Mouse (Mus musculus) liver, postnatal 0 days (tissue): ENCODE data around the gene Soga1. TPM values are rescaled to one million over a fixed set of nuclear protein-coding genes. Genes with fewer than 3 reads are reported as not detected.

Source experiments
- ATAC-seq: fragments of 200-750 bp; cut with Nextera tagmentation; 2 replicates; pipeline ENCODE4 v1.8.0; 2017; ENCODE audit warnings: mild to moderate bottlenecking, moderate library complexity
- DNase-seq: peaks from one replicate; pipeline ENCODE4 v3.0.0-alpha.2; 2016
- H3K27ac ChIP-seq: fragments of 300-500 bp; sonication (generic); 2 replicates; pipeline ENCODE4 v1.5.1; 2014; ENCODE audit warnings: antibody characterized with exemption, moderate library complexity, mild to moderate bottlenecking, low read depth
- H3K27me3 ChIP-seq: fragments of 300-500 bp; sonication (generic); 2 replicates; pipeline ENCODE4 v1.6.1; 2014; ENCODE audit warnings: low read length, control low read depth, mixed read lengths; ENCODE audit not compliant: insufficient read depth
- H3K36me3 ChIP-seq: fragments of 300-500 bp; sonication (generic); replicated peaks from 2 replicates; pipeline ENCODE4 v1.6.1; 2014; ENCODE audit warnings: mild to moderate bottlenecking, control low read depth, low read length, moderate library complexity, mixed read lengths; ENCODE audit not compliant: insufficient read depth
- H3K4me1 ChIP-seq: fragments of 300-500 bp; sonication (generic); 2 replicates; pipeline ENCODE4 v1.6.1; 2014; ENCODE audit warnings: antibody characterized with exemption, mild to moderate bottlenecking, control low read depth; ENCODE audit not compliant: insufficient read depth
- H3K4me2 ChIP-seq: fragments of 300-500 bp; sonication (generic); 2 replicates; pipeline ENCODE4 v1.6.1; 2014; ENCODE audit warnings: low read depth, mild to moderate bottlenecking, low read length, moderate library complexity, mixed read lengths
- H3K4me3 ChIP-seq: fragments of 300-500 bp; sonication (generic); 2 replicates; pipeline ENCODE4 v1.5.1; 2014; ENCODE audit warnings: low read depth, low read length
- H3K9ac ChIP-seq: fragments of 300-500 bp; sonication (generic); replicated peaks from 2 replicates; pipeline ENCODE4 v1.6.1; 2014; ENCODE audit warnings: mild to moderate bottlenecking, moderate library complexity
- H3K9me3 ChIP-seq: fragments of 300-500 bp; sonication (generic); 2 replicates; pipeline ENCODE4 v1.6.1; 2016; ENCODE audit warnings: mild to moderate bottlenecking, control low read depth, low read length, mixed read lengths
- CTCF ChIP-seq: sonication (generic); IDR thresholded peaks from 2 replicates; pipeline ENCODE4 v1.5.1; 2016; ENCODE audit warnings: antibody characterized with exemption, low read depth
- EP300 ChIP-seq: IDR thresholded peaks from 2 replicates; pipeline ENCODE4 v1.6.1; 2016; ENCODE audit warnings: antibody characterized with exemption, low read depth, mild to moderate bottlenecking
- WGBS: fragments of 180-500 bp; shearing (Covaris S2); extraction: QIAGEN DNeasy Blood & Tissue Kit; methylation state at CpG from one replicate; pipeline ENCODE4 v1.1.7; 2014; ENCODE audit not compliant: insufficient replicate concordance; 5-methylcytosine and 5-hydroxymethylcytosine counted together
- polyA plus RNA-seq: library from polyadenylated mRNA; unstranded; fragments of >200 nt; fragmentation: Nextera tagmentation; extraction: Ambion mirVana; gene quantifications from 2 replicates; pipeline ENCODE4 v1.2.1, GENCODE M21; 2015

Soga1 gene
- polyA plus RNA-seq, 1 experiment from 2014 or later = 1.0 TPM

DNA sequence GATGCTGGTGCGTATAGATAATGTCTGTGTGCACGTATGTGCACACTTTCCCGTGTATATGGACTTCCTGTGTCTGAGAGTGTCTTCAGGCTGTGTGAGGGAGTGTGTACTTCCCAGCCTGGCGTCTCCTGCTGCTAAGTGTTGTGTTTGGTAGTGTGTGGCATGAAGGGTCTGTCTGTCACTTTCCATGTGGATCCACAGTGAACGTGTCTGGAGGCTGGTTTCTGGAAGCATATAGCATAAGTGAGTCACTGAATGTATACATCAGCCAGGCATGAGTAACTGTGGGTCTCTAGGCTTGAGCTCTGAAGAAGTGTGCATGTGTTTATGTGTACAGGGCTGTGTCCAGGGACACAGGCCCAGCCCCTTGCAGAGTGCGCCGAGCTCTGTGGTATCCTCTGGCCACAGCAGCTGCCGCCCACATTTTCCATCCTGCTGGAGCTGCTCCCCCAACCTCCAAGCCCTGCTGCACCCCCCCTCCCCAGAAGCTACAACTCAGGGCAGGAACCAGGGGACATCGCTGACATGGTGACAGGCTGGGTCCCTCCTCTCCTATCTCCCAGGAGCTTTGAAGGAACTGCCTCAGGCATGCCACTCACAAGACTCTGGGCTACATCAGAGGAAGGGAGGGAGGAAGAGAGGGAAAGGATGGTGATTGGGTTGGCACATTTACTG lies 5.5 kb downstream of the Soga1 start:
- DNase-seq (no peak), ATAC-seq (no peak)
- Histone ChIP-seq H3K9ac (no peak overlapping the region), H3K4me2 (no peak overlapping the region), H3K4me1 (peaks cover 51% of the 10 kb centered on the region), H3K27ac (no peak overlapping the region), H3K4me3 (no peak overlapping the region), H3K36me3 (no peaks in the 10 kb centered on the region), H3K9me3 (no peaks in the 10 kb centered on the region), H3K27me3 (peaks cover 13% of the 10 kb centered on the region)
- no peak for TF ChIP-seq EP300
- no peak for TF ChIP-seq CTCF
- WGBS = 60% methylated on average over 9 of the region's 9 CpGs

DNA sequence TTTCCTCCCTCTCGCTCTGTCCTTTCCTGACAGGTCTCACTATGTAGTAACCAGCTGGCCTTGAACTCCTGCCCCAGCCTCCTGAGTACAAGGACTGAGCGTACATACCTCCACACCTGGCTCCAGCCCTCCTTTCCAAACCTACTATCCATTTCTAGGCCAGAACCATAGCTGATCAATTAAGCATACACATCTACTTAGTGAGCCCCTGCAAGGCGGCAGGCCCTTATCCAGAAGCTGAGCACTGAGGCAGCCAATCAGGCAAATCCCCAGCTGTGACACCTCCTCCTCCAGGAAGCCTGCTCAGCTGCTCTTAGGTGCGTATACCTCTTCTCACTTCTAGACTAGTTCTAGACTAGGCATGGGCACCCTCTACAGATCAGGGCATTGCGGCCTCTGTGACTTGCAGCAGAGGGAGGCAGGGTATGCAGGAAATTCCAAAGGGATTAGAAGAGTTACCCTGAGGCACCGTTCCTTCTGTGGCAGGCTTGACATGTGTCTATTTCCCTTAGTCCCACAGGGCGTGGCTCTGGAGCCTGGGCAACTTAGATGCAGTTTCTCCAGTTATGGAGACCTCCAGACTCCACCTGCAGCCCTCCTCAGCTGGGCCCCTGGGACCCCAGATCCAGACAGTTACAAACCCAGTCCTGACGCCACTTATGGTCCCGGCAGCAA lies 6.6 kb downstream of the Soga1 start:
- Histone ChIP-seq H3K27ac (no peak overlapping the region), H3K4me3 (no peak overlapping the region), H3K9me3 (no peaks in the 10 kb centered on the region), H3K9ac (no peak overlapping the region), H3K4me2 (no peak overlapping the region), H3K4me1 (peaks cover 45% of the 10 kb centered on the region), H3K27me3 (peaks cover 3% of the 10 kb centered on the region), H3K36me3 (no peaks in the 10 kb centered on the region)
- 66% methylated on average over 9 of the region's 9 CpGs for WGBS
- TF ChIP-seq EP300 = no peak
- DNase-seq (no peak), ATAC-seq (peak; percentile 18; the same call in 1 of the 2 replicates)

DNA sequence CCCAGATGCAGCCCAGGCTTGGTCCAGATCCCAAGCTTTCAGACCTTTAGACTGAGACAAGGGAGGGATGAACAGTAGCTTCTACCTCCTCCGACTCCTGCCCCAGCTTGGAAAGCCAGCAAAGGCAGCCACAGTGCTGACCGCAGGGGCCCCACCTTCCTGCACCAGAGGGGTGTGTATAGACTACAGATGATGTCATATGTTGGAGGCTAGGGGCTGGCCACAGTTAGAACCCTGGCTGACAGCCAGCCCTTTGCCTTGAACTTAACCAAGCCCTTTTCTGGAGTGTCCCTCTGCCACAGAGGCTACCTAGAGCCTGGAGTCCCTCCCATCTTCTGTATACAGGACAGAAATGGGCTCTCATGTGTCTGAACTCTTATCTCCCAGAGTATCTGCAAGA lies 7.5 kb downstream of the Soga1 start:
- Histone ChIP-seq H3K9ac (no peak overlapping the region), H3K4me2 (0 out of 2 replicates have a peak overlapping the region, but pooled peaks have one; percentile 27)

DNA sequence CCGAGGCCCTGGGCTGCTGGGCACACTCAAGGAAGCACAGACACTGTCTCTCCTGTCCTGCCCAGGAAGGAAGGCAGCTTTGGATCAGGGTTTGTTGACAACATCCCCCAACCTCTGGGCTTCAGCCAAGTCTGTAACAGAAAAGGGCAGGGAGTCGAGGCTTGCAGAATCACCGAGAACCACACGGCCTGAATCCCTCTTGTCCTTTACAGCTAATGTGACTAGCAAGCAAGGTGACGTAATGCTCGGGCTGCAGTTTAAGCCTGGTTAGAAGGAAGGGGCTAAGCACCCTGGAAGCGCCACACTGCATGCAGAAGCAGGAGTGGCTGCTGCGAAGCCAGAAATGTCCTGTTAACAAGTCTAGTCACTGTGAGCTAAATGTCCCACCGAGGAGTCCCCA lies 8.7 kb downstream of the Soga1 start:
- no peak overlapping the region for H3K4me3 ChIP-seq
- peaks cover 43% of the 10 kb centered on the region for H3K4me1 ChIP-seq
- peak overlapping the region; percentile 62 for H3K27ac ChIP-seq
- no peaks in the 10 kb centered on the region for H3K36me3 ChIP-seq
- TF ChIP-seq EP300 (no peak), CTCF (no peak)
- H3K9ac ChIP-seq = 0 out of 2 replicates have a peak overlapping the region, but pooled peaks have one; percentile 16
- DNase-seq (peak; percentile 53), ATAC-seq (peak; percentile 51)
- 20% methylated on average over 9 of the region's 9 CpGs for WGBS
- 0 out of 2 replicates have a peak overlapping the region, but pooled peaks have one; percentile 18 for H3K4me2 ChIP-seq
- H3K9me3 ChIP-seq = no peaks in the 10 kb centered on the region
- no peaks in the 10 kb centered on the region for H3K27me3 ChIP-seq

More for the DNA sequence above, 7.5 kb downstream of the Soga1 start:
- DNase-seq = peak; percentile 75
- peaks cover 46% of the 10 kb centered on the region for H3K4me1 ChIP-seq
- no peak for TF ChIP-seq EP300
- TF ChIP-seq CTCF = no peak
- 3% methylated on average over 2 of the region's 2 CpGs for WGBS
- H3K4me3 ChIP-seq = no peak overlapping the region
- no peaks in the 10 kb centered on the region for H3K36me3 ChIP-seq
- ATAC-seq = peak; percentile 68
- no peaks in the 10 kb centered on the region for H3K9me3 ChIP-seq
- H3K27me3 ChIP-seq = no peaks in the 10 kb centered on the region
- no peak overlapping the region for H3K27ac ChIP-seq

DNA sequence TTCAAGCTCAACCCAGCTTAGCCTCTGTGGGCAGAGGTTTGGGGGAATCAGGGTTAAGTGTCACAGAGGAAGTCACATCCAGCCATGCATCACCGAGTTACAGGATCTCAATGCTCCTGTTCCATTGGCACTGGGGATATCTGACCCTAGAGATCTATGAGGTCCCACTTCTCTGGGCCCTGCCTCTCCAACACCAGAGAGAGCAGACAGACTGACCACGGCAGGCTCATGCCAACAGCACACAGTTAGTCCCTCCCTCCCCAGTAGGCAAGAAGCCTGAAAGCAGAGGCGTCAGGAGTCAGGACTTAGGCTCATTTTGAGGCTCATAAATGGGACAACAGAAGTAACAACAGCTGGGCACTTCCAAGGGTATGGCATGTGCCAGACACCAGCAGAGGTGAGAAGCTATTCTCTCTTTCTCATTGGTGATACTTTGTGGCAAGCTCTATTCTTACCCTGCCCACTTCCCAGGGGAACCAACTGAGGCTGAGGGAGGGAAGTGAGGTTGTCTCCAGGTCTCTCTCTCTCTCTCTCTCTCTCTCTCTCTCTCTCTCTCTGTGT lies 9.2 kb downstream of the Soga1 start:
- no peaks in the 10 kb centered on the region for H3K27me3 ChIP-seq
- TF ChIP-seq EP300 = no peak
- no peak for TF ChIP-seq CTCF
- H3K4me3 ChIP-seq = no peak overlapping the region
- peak overlapping the region; percentile 62 for H3K27ac ChIP-seq
- peaks cover 46% of the 10 kb centered on the region for H3K4me1 ChIP-seq
- 0 out of 2 replicates have a peak overlapping the region, but pooled peaks have one; percentile 13 for H3K4me2 ChIP-seq
- 0 out of 2 replicates have a peak overlapping the region, but pooled peaks have one; percentile 7 for H3K9ac ChIP-seq
- H3K9me3 ChIP-seq = no peaks in the 10 kb centered on the region
- DNase-seq = no peak
- H3K36me3 ChIP-seq = no peaks in the 10 kb centered on the region
- no peak for ATAC-seq
- WGBS = 34% methylated on average over 3 of the region's 3 CpGs

DNA sequence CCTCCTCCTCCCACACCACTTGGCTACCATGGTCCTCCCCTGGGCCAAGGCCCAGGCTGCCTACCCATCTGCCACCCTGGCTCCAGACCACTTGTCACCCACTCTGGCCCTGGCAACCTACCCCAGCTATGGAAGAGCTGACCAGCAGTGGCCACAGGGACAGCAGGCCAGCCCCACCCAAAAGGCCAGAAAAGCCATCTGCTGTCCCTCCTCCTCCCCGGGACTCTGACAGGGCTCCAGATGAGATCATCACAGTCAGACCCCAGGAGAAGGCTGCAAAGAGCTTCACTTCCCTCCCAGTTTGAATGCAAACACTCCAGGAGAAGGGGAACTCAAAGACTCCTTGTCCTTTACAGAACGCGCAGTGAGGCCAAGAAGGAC lies 9.7 kb downstream of the Soga1 start:
- H3K4me3 ChIP-seq = no peak overlapping the region
- H3K9ac ChIP-seq = 0 out of 2 replicates have a peak overlapping the region, but pooled peaks have one; percentile 7
- 44% methylated on average over 3 of the region's 3 CpGs for WGBS
- H3K36me3 ChIP-seq = no peaks in the 10 kb centered on the region
- TF ChIP-seq CTCF (no peak), EP300 (no peak)
- peaks cover 51% of the 10 kb centered on the region for H3K4me1 ChIP-seq
- no peaks in the 10 kb centered on the region for H3K27me3 ChIP-seq
- H3K9me3 ChIP-seq = no peaks in the 10 kb centered on the region
- H3K27ac ChIP-seq = peak overlapping the region; percentile 62
- ATAC-seq = no peak
- no peak for DNase-seq
- no peak overlapping the region for H3K4me2 ChIP-seq
